Mouse (Mus musculus) myocyte (in vitro differentiated cells): ENCODE measurements around the gene Map1s. TPM values are rescaled to one million over a fixed set of nuclear protein-coding genes. Genes with fewer than 3 reads are reported as not detected.

Experiments
- H3K27me3 ChIP-seq: one replicate; pipeline ENCODE4 v1.6.1; 2011; ENCODE audit not compliant: control insufficient read depth, insufficient read depth, insufficient read length
- H3K36me3 ChIP-seq: one replicate; pipeline ENCODE4 v1.6.1; 2011; ENCODE audit not compliant: control insufficient read depth, insufficient read depth
- H3K4me2 ChIP-seq: one replicate; pipeline ENCODE4 v1.6.1; 2011; ENCODE audit warnings: low read depth, control low read depth
- H3K4me3 ChIP-seq: one replicate; pipeline ENCODE4 v1.5.1; 2011; ENCODE audit warnings: mild to moderate bottlenecking, control low read depth, moderate library complexity
- H3K79me2 ChIP-seq: one replicate; pipeline ENCODE4 v1.6.1; 2011; ENCODE audit not compliant: control insufficient read depth, insufficient read depth
- H3ac ChIP-seq: one replicate; pipeline ENCODE4 v1.6.1; 2011; ENCODE audit not compliant: control insufficient read depth, insufficient read length
- MYOD1 ChIP-seq, 3 experiments: IDR thresholded peaks; one replicate each; pipeline ENCODE4 v1.6.1; 2011; ENCODE audit warnings: control low read depth in 2 of 3, low read depth in 2 of 3, mild to moderate bottlenecking in 2 of 3, moderate library complexity in 1 of 3; ENCODE audit not compliant: insufficient read length in 2 of 3, control insufficient read depth in 1 of 3
- TCF3 ChIP-seq: IDR thresholded peaks from one replicate; pipeline ENCODE4 v1.6.1; 2011; ENCODE audit warnings: low read depth, control low read depth; ENCODE audit not compliant: insufficient read length
- polyA plus RNA-seq: library from polyadenylated mRNA; unstranded; fragments of >200 nt; fragmentation: generic; extraction: Trizol; gene quantifications from one replicate; pipeline ENCODE4 v1.2.1, GENCODE M21; 2012; ENCODE audit warnings: missing spikeins

The Map1s gene
- polyA plus RNA-seq, 1 experiment = 62.0 TPM

- Histone ChIP-seq H3ac (no peak overlapping the region), H3K27me3 (peaks cover 5% of the 10 kb centered on the region)
- TF ChIP-seq MYOD1 (IDR thresholded peaks at IDR 0.05; ENCODE audit: control insufficient read depth in 1 of 3, insufficient read length in 2 of 3, low read depth in 2 of 3) = no peak
- TF ChIP-seq TCF3 = no peak
Measured at GRCm38 (mm10) chr8:70964861-70965260, 59.1 kb downstream of the Map1s start.

More at GRCm38 (mm10) chr8:70964861-70965260, 59.1 kb downstream of the Map1s start:
- Histone ChIP-seq H3K4me2 (no peak overlapping the region), H3K36me3 (no peaks in the 10 kb centered on the region), H3K4me3 (no peak overlapping the region), H3K79me2 (no peaks in the 10 kb centered on the region)

Other genes with a start within 250 kb of the Map1s start
- gene Pgpep1, start 245.5 kb upstream of the Map1s start, polyA plus RNA-seq = 38.5 TPM
- 178 TPM for gene Lsm4, start 232.7 kb upstream of the Map1s start, polyA plus RNA-seq
- 246 TPM for gene Jund, start 207.0 kb upstream of the Map1s start, polyA plus RNA-seq
- gene Iqcn, start 202.5 kb upstream of the Map1s start, polyA plus RNA-seq = 0.02 TPM
- gene Gm3336, start 187.4 kb upstream of the Map1s start, polyA plus RNA-seq = 0.23 TPM
- gene Pde4c, start 182.2 kb upstream of the Map1s start, polyA plus RNA-seq = 0.10 TPM
- gene Rab3a, start 151.3 kb upstream of the Map1s start, polyA plus RNA-seq = 34.9 TPM
- 73.0 TPM for gene Mpv17l2, start 145.0 kb upstream of the Map1s start, polyA plus RNA-seq
- gene Pik3r2, start 129.2 kb upstream of the Map1s start, polyA plus RNA-seq = 130 TPM
- 31.7 TPM for gene Mast3, start 100.9 kb upstream of the Map1s start, polyA plus RNA-seq
- 6.5 TPM for gene Il12rb1, start 97.5 kb upstream of the Map1s start, polyA plus RNA-seq
- 5.8 TPM for gene Arrdc2, start 66.2 kb upstream of the Map1s start, polyA plus RNA-seq
- gene Kcnn1, start 42.7 kb upstream of the Map1s start, polyA plus RNA-seq = 11.9 TPM
- 141 TPM for gene Ccdc124, start 32.0 kb upstream of the Map1s start, polyA plus RNA-seq
- gene Slc5a5, start 13.2 kb upstream of the Map1s start, polyA plus RNA-seq = 3.0 TPM
- 5,695 TPM for gene Rpl18a, start 8.5 kb upstream of the Map1s start, polyA plus RNA-seq